Mouse (Mus musculus) liver, adult (tissue): ENCODE results near the gene Exosc1.

Experiments
- GATA4 ChIP-seq: IDR thresholded peaks from 2 replicates; pipeline ENCODE4 v1.6.1; 2014; ENCODE audit warnings: mild to moderate bottlenecking, low read length; ENCODE audit not compliant: insufficient replicate concordance

Gene Exosc1

GRCm38 (mm10) chr19:41933179-41934086 lies at the start of gene Exosc1, which contains the start of gene Zdhhc16:
Gene Exosc1 (minus strand): TSS chr19:41933423.
Gene Zdhhc16 (plus strand): TSS chr19:41933480.
- TF ChIP-seq GATA4 = no peak; the same call in 1 of the 2 replicates

DNA sequence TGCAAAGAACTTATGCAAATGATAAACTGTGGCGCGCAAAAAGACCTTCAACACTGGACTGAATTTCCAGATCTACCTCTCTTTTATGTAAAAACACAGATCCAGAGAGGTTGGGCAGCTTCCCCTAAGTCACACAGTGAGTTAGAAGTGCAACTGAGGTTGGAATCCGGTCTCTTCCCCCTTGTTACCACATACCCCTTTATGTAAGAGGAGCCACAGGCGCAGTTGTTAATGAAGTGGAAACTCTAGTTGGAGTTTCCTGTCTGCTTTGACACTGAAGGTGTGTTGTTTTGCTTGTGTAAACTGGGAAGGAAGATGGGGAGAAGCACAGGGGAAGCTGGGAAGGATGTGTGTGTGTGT lies 49.5 kb upstream of the Exosc1 start:
- TF ChIP-seq GATA4 = no peak

DNA sequence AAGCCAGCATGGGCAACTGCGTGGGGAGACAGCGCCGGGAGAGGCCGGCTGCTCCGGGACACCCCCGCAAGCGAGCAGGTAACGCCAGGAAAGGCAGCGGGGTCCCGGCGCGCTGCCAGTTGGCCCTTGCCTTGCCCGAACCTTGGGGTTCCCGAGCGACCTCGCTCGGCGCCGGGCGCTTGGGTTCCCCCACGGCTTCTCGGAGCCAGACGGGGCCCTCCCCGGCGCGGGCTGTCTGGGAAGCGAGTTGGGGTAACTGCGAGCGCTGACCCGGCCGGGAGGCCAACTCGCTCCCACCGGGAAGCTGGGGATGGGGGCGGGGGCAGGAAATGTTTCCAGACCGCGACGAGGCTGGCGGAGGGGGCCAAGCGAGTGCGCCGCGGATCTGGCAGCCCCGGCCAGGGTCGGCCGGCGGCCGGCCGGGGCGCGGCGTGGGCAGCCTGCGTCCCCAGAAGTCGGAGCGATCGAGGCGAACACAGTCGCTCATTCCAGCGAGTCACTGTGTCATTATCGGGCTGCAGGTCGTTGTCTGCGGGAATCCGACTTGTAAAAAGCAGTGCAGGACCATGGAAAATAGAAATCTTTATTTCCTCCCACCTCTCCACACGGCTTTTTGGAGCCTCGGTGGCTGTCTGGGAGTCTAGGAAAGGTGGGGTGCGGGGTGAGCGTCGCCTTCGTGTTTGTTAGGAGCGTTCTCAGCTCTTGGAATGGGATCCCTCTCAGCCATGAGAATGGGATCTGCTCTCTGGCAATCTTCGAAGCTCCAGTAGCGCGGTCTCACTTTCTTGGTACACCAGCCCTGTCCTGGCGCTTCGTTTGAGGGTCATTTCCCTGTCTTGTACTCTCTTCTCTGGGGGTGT lies 48.9 kb upstream of the Exosc1 start:
- no peak for TF ChIP-seq GATA4

GRCm38 (mm10) chr19:41981595-41981927 lies 48.3 kb upstream of the Exosc1 start, which contains the start of gene Ubtd1:
Gene Ubtd1 (plus strand): TSS chr19:41981763.
- TF ChIP-seq GATA4 = no peak

- TF ChIP-seq GATA4 = peak; percentile 72; the same call in 1 of the 2 replicates
Measured at GRCm38 (mm10) chr19:41980819-41981594, 47.8 kb upstream of the Exosc1 start, which contains the start of gene Mms19. Gene Mms19 (minus strand): TSS chr19:41981157.

- TF ChIP-seq GATA4 = no peak
Measured at GRCm38 (mm10) chr19:41980422-41980818, 47.2 kb upstream of the Exosc1 start.

DNA sequence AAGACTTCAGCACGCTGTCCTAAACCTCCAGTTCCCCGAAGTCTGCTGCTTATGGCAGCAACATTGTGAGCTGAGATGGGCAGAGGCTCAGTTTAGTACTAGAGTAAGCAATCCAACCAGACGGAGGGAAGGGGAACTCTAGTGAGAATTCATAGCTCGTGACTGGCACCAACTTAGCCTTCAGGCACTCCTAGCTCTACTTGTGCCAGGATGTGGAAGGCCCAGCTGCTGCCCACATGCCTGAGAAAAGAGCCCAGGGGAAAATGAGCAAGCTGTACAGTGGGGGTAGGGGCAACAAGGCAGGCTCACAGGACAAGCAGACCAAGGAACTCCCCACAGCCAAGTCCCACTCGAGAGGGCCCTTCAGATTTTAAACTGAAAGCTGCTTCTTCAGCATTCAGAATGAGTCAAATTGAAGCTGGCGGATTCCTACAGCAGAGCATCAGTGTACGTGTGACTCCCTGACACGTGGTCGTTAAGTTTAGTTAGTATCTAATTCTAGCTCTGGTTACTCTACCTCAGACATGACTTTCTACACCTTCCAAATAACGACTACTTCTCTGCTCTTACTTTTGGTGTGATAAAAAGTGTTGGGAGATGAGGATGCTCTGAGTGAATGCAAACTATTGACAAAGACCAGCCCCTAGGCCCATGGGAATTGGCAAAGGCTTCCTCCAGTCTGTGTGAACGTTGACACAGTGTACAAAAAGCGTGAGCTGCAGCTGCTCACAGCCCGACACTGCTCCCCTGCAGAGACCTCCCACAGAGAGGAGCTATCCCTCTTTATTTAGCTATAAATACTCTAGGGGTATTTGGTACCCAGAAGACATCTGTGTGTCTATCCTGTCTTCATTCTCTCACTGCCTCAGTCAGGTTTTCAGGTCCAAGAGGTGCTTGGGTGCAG lies 40.9 kb upstream of the Exosc1 start:
- no peak for TF ChIP-seq GATA4

GRCm38 (mm10) chr19:41969618-41970017 lies 36.4 kb upstream of the Exosc1 start:
- TF ChIP-seq GATA4 = no peak

DNA sequence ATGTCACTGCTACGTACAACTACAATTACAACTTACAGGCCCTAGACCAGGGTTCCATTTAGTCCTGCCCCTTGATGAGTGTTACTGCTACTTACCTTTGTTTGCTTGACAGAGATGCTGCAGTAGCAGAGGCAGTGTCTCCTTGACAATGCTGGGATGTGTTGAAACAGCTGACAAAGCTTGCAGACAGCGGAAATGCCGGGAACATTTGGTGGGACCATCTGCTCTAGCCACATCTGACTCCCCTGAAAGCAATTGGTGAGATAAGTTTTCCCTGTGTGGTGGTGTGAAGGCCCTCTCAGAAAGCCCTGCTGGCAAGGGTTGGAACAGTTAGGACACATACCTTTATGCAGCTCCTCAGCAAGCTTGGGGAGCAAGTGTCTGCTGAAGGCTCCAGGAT lies 20.4 kb upstream of the Exosc1 start:
- no peak for TF ChIP-seq GATA4

- no peak for TF ChIP-seq GATA4
Measured at GRCm38 (mm10) chr19:41952287-41952686, 19.1 kb upstream of the Exosc1 start.

- no peak for TF ChIP-seq GATA4
Measured at GRCm38 (mm10) chr19:41943841-41944240, 10.6 kb upstream of the Exosc1 start.

DNA sequence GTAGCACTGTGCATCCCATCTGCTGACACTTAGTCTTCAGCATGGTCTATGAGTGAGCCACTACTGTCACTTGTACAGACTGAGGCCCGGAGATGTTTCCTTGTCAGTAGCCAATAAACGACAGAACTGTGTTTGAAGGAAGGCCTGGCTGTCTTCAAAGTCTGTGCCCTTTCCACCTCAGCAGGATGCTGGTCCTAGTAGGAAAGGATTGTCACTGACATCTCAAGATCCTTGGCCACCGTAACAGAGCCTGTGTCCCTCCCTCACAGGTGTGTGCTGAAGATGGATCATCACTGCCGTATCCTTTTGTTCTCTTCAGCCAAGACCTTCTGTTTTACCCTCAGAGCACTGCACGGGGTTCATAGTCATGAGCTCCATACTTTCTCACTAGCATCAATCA lies 5.3 kb upstream of the Exosc1 start:
- no peak for TF ChIP-seq GATA4

DNA sequence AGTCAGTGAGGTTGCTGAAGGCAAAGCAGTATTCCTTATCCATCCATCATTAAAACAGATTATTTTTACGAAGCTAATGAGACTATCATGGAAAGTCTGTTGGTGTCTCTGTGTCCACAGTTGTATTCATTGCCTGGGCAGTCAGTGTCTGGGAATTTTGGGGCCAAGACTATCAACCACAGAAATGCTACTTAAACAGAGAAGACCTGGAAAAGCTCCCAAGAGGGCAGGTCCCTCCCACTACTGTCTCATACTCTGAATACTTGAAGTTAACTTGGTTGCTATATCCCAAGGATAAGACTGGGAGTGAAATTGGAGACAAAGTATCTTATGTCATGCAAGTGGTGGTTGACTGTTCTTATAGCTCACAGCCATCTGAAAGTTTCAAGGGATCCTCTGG lies 2.7 kb upstream of the Exosc1 start:
- TF ChIP-seq GATA4 = no peak

GRCm38 (mm10) chr19:41934124-41934523 lies 901 bp upstream of the Exosc1 start:
- no peak for TF ChIP-seq GATA4
